Mouse (Mus musculus) myocyte (in vitro differentiated cells): Measurements from ENCODE around the gene Gstm2.
"Not testable (repeated sequence)": the region's sequence is repeated elsewhere in the genome, so short reads cannot be mapped to it uniquely, and the experiment has no call there.

Experiments
- CEBPB ChIP-seq: IDR thresholded peaks from 2 replicates; pipeline ENCODE4 v1.6.1; 2011; ENCODE audit warnings: mild to moderate bottlenecking, moderate library complexity; ENCODE audit not compliant: poor library complexity, insufficient read depth, severe bottlenecking
- E2F4 ChIP-seq: IDR thresholded peaks from one replicate; pipeline ENCODE4 v1.6.1; 2011; ENCODE audit warnings: mild to moderate bottlenecking, control low read depth, moderate library complexity; ENCODE audit not compliant: insufficient read depth
- MAX ChIP-seq: IDR thresholded peaks from one replicate; pipeline ENCODE4 v1.6.1; 2011; ENCODE audit warnings: low read depth, mild to moderate bottlenecking, control low read depth
- MYOG ChIP-seq, 3 experiments: IDR thresholded peaks; one replicate each; pipeline ENCODE4 v1.6.1; 2011; ENCODE audit warnings: control low read depth in 2 of 3, low read depth in 2 of 3, mild to moderate bottlenecking in 2 of 3; ENCODE audit not compliant: insufficient read length in 2 of 3, control insufficient read depth in 1 of 3, insufficient read depth in 1 of 3
- POLR2A ChIP-seq: IDR thresholded peaks from one replicate; pipeline ENCODE4 v1.6.1; 2011; ENCODE audit warnings: low read depth, mild to moderate bottlenecking, control low read depth, moderate library complexity; ENCODE audit not compliant: insufficient read length
- USF1 ChIP-seq: IDR thresholded peaks from one replicate; pipeline ENCODE4 v1.6.1; 2011; ENCODE audit warnings: low read depth, mild to moderate bottlenecking, control low read depth, moderate library complexity

GRCm38 (mm10) chr3:107971101-107971500, 15.2 kb downstream of the Gstm2 start:
- not testable (repeated sequence) for TF ChIP-seq POLR2A; CEBPB; E2F4; MYOG (IDR thresholded peaks at IDR 0.05; ENCODE audit: control insufficient read depth in 1 of 3, insufficient read depth in 1 of 3, insufficient read length in 2 of 3, low read depth in 2 of 3); USF1; MAX
